Mouse (Mus musculus): Measurements from ENCODE around the gene Anxa7. TPM values are rescaled to one million over a fixed set of nuclear protein-coding genes. Genes with fewer than 3 reads are reported as not detected.

Anxa7 gene
- total and polyA plus RNA-seq, 3 experiments, result 44.8 to 70.3 TPM; not detected in 1

DNA sequence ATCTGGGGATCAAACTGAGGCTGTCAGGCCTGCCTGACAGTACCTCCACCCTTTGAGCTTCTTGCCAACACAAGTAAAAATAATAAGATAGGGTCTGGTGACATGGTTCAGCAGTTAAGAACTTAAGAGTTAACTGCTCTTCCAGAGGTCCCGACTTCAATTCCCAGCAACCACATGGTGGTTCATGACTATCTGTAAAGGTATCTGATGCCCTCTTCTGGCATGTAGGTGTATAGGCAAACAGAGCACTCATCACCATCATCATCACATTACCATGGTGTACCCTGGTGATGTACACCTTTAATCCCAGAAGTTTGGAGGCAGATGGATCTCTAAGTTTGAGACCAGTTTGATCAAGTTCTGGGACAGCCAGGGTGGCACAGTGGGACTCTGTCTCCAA lies 51.3 kb downstream of the Anxa7 start:
- H3K9me3 ChIP-seq (replicated peaks; ENCODE audit: insufficient read depth, low read length), result no peaks in the 10 kb centered on the region
- no peak overlapping the region for H3K4me3 ChIP-seq (ENCODE audit: control insufficient read depth in 1 of 2, insufficient read depth in 1 of 2, low read depth in 2 of 2, low read length in 2 of 2)
- no peaks in the 10 kb centered on the region for H3K4me1 ChIP-seq (ENCODE audit: control insufficient read depth in 1 of 2, insufficient read depth in 2 of 2, low read length in 2 of 2)
- TF ChIP-seq GABPA (IDR thresholded peaks at IDR 0.05; ENCODE audit: low read depth, low read length) (no peak), JUND (IDR thresholded peaks at IDR 0.05; ENCODE audit: low read depth, low read length) (no peak), KAT2A (conservative IDR thresholded peaks at IDR 0.05; ENCODE audit: low read depth, low read length) (no peak), EP300 (IDR thresholded peaks at IDR 0.05; ENCODE audit: low read depth in 1 of 2, low read length in 2 of 2) (no peak), MAFK (IDR thresholded peaks at IDR 0.05; ENCODE audit: borderline replicate concordance, low read depth, low read length) (no peak), RCOR1 (IDR thresholded peaks at IDR 0.05; ENCODE audit: low read depth, low read length) (no peak), NRF1 (IDR thresholded peaks at IDR 0.05; ENCODE audit: insufficient read depth, low read depth, low read length, poor library complexity, severe bottlenecking) (no peak), E2F4 (IDR thresholded peaks at IDR 0.05; ENCODE audit: borderline replicate concordance, low read depth, low read length) (no peak), ZNF384 (IDR thresholded peaks at IDR 0.05; ENCODE audit: low read depth, low read length) (no peak), MAZ (IDR thresholded peaks at IDR 0.05; ENCODE audit: low read depth, low read length) (no peak), USF1 (IDR thresholded peaks at IDR 0.05; ENCODE audit: low read depth, low read length) (no peak)
- no peak overlapping the region for H3K9ac ChIP-seq (ENCODE audit: control insufficient read depth, low read depth, low read length, poor library complexity, severe bottlenecking)
- no peak overlapping the region for H3K27ac ChIP-seq (ENCODE audit: control insufficient read depth, low read depth, low read length)
- H3K36me3 ChIP-seq (ENCODE audit: control insufficient read depth in 1 of 2, insufficient read depth in 2 of 2, low read length in 2 of 2), result no peaks in the 10 kb centered on the region
- H3K27me3 ChIP-seq (ENCODE audit: control insufficient read depth in 1 of 2, insufficient read depth in 2 of 2, low read length in 2 of 2), result no peaks in the 10 kb centered on the region
- no peak for DNase-seq (ENCODE audit: low read depth, low spot score)
- no peaks in the 10 kb centered on the region for H3K79me2 ChIP-seq (ENCODE audit: control insufficient read depth, insufficient read depth, low read length, poor library complexity)

DNA sequence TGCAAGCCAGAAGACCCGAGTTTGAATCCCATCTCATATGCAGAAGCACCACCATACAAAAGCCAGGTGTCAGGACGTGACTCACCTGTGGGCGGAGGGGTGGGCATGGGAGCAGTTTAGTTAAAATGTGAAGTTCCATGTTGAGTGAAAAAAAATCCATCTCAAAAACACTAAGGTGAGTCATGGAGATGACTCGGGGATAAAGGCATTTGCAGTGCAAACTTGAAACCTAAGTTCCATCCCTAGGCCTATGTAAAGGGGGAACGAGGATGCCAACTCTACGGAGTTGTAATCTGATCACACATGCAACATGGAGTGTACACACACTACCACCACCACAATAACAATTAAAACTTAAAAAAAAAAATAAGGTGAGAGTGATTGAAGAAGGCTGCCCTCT lies 56.9 kb downstream of the Anxa7 start:
- no peak overlapping the region for H3K27ac ChIP-seq (ENCODE audit: control insufficient read depth, low read depth, low read length)
- no peaks in the 10 kb centered on the region for H3K9me3 ChIP-seq (replicated peaks; ENCODE audit: insufficient read depth, low read length)
- no peaks in the 10 kb centered on the region for H3K79me2 ChIP-seq (ENCODE audit: control insufficient read depth, insufficient read depth, low read length, poor library complexity)
- TF ChIP-seq GATA1 (IDR thresholded peaks at IDR 0.05; ENCODE audit: low read depth, low read length) (no peak), ZNF384 (IDR thresholded peaks at IDR 0.05; ENCODE audit: low read depth, low read length) (no peak), MXI1 (IDR thresholded peaks at IDR 0.05; ENCODE audit: low read depth, low read length) (no peak), ELF1 (IDR thresholded peaks at IDR 0.05; ENCODE audit: low read depth, low read length) (no peak), SMC3 (IDR thresholded peaks at IDR 0.05; ENCODE audit: low read depth, low read length) (no peak), ZKSCAN1 (IDR thresholded peaks at IDR 0.05; ENCODE audit: low read depth, low read length) (no peak), CHD1 (IDR thresholded peaks at IDR 0.05; ENCODE audit: low read depth, low read length) (no peak), MAZ (IDR thresholded peaks at IDR 0.05; ENCODE audit: low read depth, low read length) (no peak), POLR2AphosphoS5 (IDR thresholded peaks at IDR 0.05; ENCODE audit: borderline replicate concordance, low read depth, low read length) (no peak), TBP (IDR thresholded peaks at IDR 0.05; ENCODE audit: low read depth, low read length) (no peak), MAX (IDR thresholded peaks at IDR 0.05; ENCODE audit: low read length) (no peak), EP300 (IDR thresholded peaks at IDR 0.05; ENCODE audit: low read depth in 1 of 2, low read length in 2 of 2) (no peak)
- H3K4me1 ChIP-seq (ENCODE audit: control insufficient read depth in 1 of 2, insufficient read depth in 2 of 2, low read length in 2 of 2), result no peaks in the 10 kb centered on the region
- no peak for DNase-seq (ENCODE audit: low read depth, low spot score)
- no peaks in the 10 kb centered on the region; a peak in 1 of 4 replicates for H3K36me3 ChIP-seq (ENCODE audit: control insufficient read depth in 1 of 2, insufficient read depth in 2 of 2, low read length in 2 of 2)
- no peak overlapping the region for H3K9ac ChIP-seq (ENCODE audit: control insufficient read depth, low read depth, low read length, poor library complexity, severe bottlenecking)
- no peaks in the 10 kb centered on the region for H3K27me3 ChIP-seq (ENCODE audit: control insufficient read depth in 1 of 2, insufficient read depth in 2 of 2, low read length in 2 of 2)
- no peak overlapping the region for H3K4me3 ChIP-seq (ENCODE audit: control insufficient read depth in 1 of 2, insufficient read depth in 1 of 2, low read depth in 2 of 2, low read length in 2 of 2)
